Mouse (Mus musculus) gastrocnemius, adult 18-20 months (tissue): ENCODE results near the gene Pfdn5. TPM values are rescaled to one million over a fixed set of nuclear protein-coding genes. Genes with fewer than 3 reads are reported as not detected.

ENCODE experiments used
- DNase-seq: peaks from one replicate; pipeline ENCODE4 v3.0.0; 2021; ENCODE audit warnings: low spot score
- long read RNA-seq, 2 experiments: library from polyadenylated mRNA; stranded (forward); transcript quantifications; one replicate each; pipeline ENCODE4 v2.0.0; 2021
- total RNA-seq, 2 experiments: library from RNA; stranded (reverse); gene quantifications; 2 replicates each; pipeline ENCODE4 v1.2.3; 2021

Pfdn5 gene
- 100 to 1,000 TPM; 264 to 302 TPM for total RNA-seq
- long read RNA-seq, experiment 1, transcript Pfdn5-205 (6 exons, 1,062 nt): major isoform, 112 of 124 reads
- long read RNA-seq, experiment 1, partial matches to known transcripts: 1 of 124 reads
- long read RNA-seq, experiment 1, other reads (novel, unspliced or antisense): 8 of 124 reads
- long read RNA-seq, experiment 2, transcript Pfdn5-205 (6 exons, 1,062 nt): major isoform, 100 of 109 reads
- long read RNA-seq, experiment 2, partial matches to known transcripts: 0 of 109 reads
- long read RNA-seq, experiment 2, other reads (novel, unspliced or antisense): 6 of 109 reads

- DNase-seq: peak; percentile 85
Measured at GRCm38 (mm10) chr15:102326022-102326576, at the start of gene Pfdn5. Pfdn5 (plus strand) TSS chr15:102326116.

- no peak for DNase-seq
Measured at GRCm38 (mm10) chr15:102278726-102279091, 47.2 kb upstream of the Pfdn5 start.

GRCm38 (mm10) chr15:102279092-102279782, 46.7 kb upstream of the Pfdn5 start, which contains the start of gene Mfsd5:
Mfsd5 (plus strand) TSS chr15:102279454.
- peak; percentile 85 for DNase-seq

GRCm38 (mm10) chr15:102279783-102280520, 46.0 kb upstream of the Pfdn5 start:
- DNase-seq: no peak

GRCm38 (mm10) chr15:102280623-102281022, 45.3 kb upstream of the Pfdn5 start:
- no peak for DNase-seq

- no peak for DNase-seq
Measured at GRCm38 (mm10) chr15:102282463-102283292, 43.2 kb upstream of the Pfdn5 start.

- DNase-seq: no peak
Measured at GRCm38 (mm10) chr15:102283648-102284047, 42.3 kb upstream of the Pfdn5 start.

GRCm38 (mm10) chr15:102287395-102287794, 38.5 kb upstream of the Pfdn5 start:
- peak; percentile 24 for DNase-seq

- DNase-seq: peak; percentile 94
Measured at GRCm38 (mm10) chr15:102295633-102296367, 30.1 kb upstream of the Pfdn5 start, which contains the start of gene Espl1. Espl1 (plus strand) TSS chr15:102296266.

- no peak for DNase-seq
Measured at GRCm38 (mm10) chr15:102296368-102297006, 29.4 kb upstream of the Pfdn5 start.

GRCm38 (mm10) chr15:102302542-102302941, 23.4 kb upstream of the Pfdn5 start:
- DNase-seq: no peak

- no peak for DNase-seq
Measured at GRCm38 (mm10) chr15:102308717-102309116, 17.2 kb upstream of the Pfdn5 start.

GRCm38 (mm10) chr15:102310074-102310845, 15.7 kb upstream of the Pfdn5 start:
- no peak for DNase-seq

- DNase-seq: no peak
Measured at GRCm38 (mm10) chr15:102311489-102311888, 14.4 kb upstream of the Pfdn5 start.

GRCm38 (mm10) chr15:102315292-102315691, 10.6 kb upstream of the Pfdn5 start:
- DNase-seq: peak; percentile 21

- peak; percentile 55 for DNase-seq
Measured at GRCm38 (mm10) chr15:102316263-102316662, 9.7 kb upstream of the Pfdn5 start.

- DNase-seq: no peak
Measured at GRCm38 (mm10) chr15:102324654-102325473, 1.1 kb upstream of the Pfdn5 start.

GRCm38 (mm10) chr15:102326892-102327291, 976 bp downstream of the Pfdn5 start:
- DNase-seq: no peak
